Mouse (Mus musculus) hindbrain, postnatal 0 days (tissue): ENCODE results near the gene Irx3. TPM values are rescaled to one million over a fixed set of nuclear protein-coding genes. Genes with fewer than 3 reads are reported as not detected.
A peak's percentile ranks its signal among the peaks of the same experiment; 100 is the strongest.

Source experiments
- ATAC-seq: fragments of 200-750 bp; cut with Nextera tagmentation; 2 replicates; pipeline ENCODE4 v1.8.0; 2017; ENCODE audit warnings: mild to moderate bottlenecking, moderate TSS enrichment, moderate library complexity
- DNase-seq: peaks from one replicate; pipeline ENCODE4 v3.0.0-alpha.2; 2015; ENCODE audit warnings: low spot score
- H3K27ac ChIP-seq: fragments of 300-500 bp; sonication (generic); 2 replicates; pipeline ENCODE4 v1.5.1; 2014; ENCODE audit warnings: mild to moderate bottlenecking
- H3K27me3 ChIP-seq: fragments of 300-500 bp; sonication (generic); 2 replicates; pipeline ENCODE4 v1.6.1; 2014; ENCODE audit warnings: low read length, mixed read lengths; ENCODE audit not compliant: insufficient read depth
- H3K36me3 ChIP-seq: fragments of 300-500 bp; sonication (generic); 2 replicates; pipeline ENCODE4 v1.6.1; 2014; ENCODE audit warnings: low read length, mixed read lengths; ENCODE audit not compliant: insufficient read depth
- H3K4me1 ChIP-seq: fragments of 300-500 bp; sonication (generic); 2 replicates; pipeline ENCODE4 v1.6.1; 2014; ENCODE audit warnings: antibody characterized with exemption, low read length, mixed read lengths; ENCODE audit not compliant: insufficient read depth
- H3K4me2 ChIP-seq: fragments of 300-500 bp; sonication (generic); 2 replicates; pipeline ENCODE4 v1.6.1; 2014; ENCODE audit warnings: low read depth, mild to moderate bottlenecking, low read length, moderate library complexity, mixed read lengths
- H3K4me3 ChIP-seq: fragments of 300-500 bp; sonication (generic); 2 replicates; pipeline ENCODE4 v1.5.1; 2014; ENCODE audit warnings: low read length
- H3K9ac ChIP-seq: fragments of 300-500 bp; sonication (generic); replicated peaks from 2 replicates; pipeline ENCODE4 v1.6.1; 2014; ENCODE audit warnings: mild to moderate bottlenecking, low read length, moderate library complexity, mixed read lengths
- H3K9me3 ChIP-seq: fragments of 300-500 bp; sonication (generic); 2 replicates; pipeline ENCODE4 v1.6.1; 2016; ENCODE audit warnings: low read length, mixed read lengths
- CTCF ChIP-seq: IDR thresholded peaks from 2 replicates; pipeline ENCODE4 v1.5.1; 2016; ENCODE audit warnings: antibody characterized with exemption, control low read depth, low read depth
- WGBS: fragments of 180-500 bp; shearing (Covaris S2); extraction: QIAGEN DNeasy Blood & Tissue Kit; methylation state at CpG from one replicate; pipeline ENCODE4 v1.1.7; 2014; 5-methylcytosine and 5-hydroxymethylcytosine counted together
- polyA plus RNA-seq: library from polyadenylated mRNA; unstranded; fragments of >200 nt; fragmentation: Nextera tagmentation; extraction: Ambion mirVana; gene quantifications from 2 replicates; pipeline ENCODE4 v1.2.1, GENCODE M21; 2015
- total RNA-seq: library from RNA; depleted of rRNA; stranded (reverse); fragments of >200 nt; gene quantifications from 2 replicates; pipeline ENCODE4 v1.2.3, GENCODE M21; 2014

Irx3 gene
- total and polyA plus RNA-seq, 2 experiments from 2014 or later = 11.7 to 17.1 TPM

DNA sequence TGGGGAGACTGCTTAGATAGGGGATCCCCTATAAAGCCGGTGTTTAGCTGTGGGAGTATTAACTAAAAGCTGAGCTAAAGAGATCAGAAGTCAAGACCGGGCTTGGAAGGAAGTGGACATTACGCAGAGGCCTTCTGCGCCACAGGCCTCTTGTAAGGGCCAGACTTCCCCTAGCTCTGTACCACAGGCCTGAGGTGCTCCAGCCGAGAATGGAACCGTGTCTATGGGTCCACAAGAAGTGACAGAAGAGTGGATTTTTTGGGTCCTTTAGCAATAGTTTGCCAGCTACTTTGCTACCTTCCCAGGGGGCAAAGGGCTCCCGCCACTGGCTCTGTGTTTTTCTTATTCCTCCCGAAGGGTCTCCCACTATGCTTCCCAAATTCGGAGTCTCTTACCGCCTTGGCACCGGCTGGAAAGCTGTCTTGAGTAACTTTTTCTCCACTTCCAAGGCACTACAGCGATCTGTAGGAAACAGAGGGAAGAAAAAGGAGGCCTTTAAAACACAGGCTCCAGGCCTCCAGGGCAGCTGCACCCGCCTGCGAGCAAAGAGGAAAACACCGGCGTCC is 2.8 kb downstream of the Irx3 start:
- Histone ChIP-seq H3K27ac (no peak overlapping the region), H3K36me3 (no peaks in the 10 kb centered on the region), H3K4me1 (peaks cover 5% of the 10 kb centered on the region; the same call in 1 of the 2 replicates), H3K4me2 (peak overlapping the region; percentile 64), H3K9me3 (no peaks in the 10 kb centered on the region), H3K9ac (peak overlapping the region; percentile 51), H3K4me3 (peak overlapping the region; percentile 43), H3K27me3 (peaks cover 43% of the 10 kb centered on the region)
- no peak for TF ChIP-seq CTCF
- ATAC-seq (no peak), DNase-seq (no peak)
- 26% methylated on average over 16 of the region's 16 CpGs for WGBS

DNA sequence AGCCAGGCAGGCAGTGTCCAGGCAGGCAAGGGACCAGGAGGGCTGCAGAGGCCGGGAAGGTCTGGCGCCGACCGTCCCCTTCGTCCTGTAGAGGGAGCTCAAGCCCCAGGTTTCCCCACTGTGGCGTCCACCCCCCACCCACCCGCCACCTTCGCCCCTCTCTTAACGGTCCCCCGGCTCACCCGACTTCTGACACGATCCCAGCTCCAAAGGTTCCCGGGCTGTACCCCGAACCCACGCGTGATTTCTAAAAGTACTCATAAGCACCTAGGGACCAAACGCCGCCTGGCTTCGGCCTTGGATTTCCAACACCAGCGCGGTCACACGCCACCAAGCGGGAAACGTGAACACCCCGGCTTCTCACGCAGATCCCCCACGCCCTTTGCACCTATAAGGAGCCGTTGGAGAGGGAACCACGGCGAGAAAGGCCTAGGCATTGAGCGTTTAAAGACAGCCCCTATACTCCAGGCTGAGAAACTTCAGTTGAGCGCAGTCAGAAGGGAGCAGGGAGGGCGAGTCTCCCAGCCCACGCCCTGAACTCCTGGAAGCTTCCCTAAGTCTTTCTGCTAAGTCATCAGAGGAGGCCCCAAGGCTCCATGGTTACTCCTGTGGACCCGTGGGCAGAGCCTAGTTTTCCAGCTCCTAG is 4.1 kb downstream of the Irx3 start:
- TF ChIP-seq CTCF = peak; percentile 70
- H3K9me3 ChIP-seq = no peaks in the 10 kb centered on the region
- peak overlapping the region; percentile 26 for H3K4me3 ChIP-seq
- peak; percentile 38 for ATAC-seq
- peak; percentile 70 for DNase-seq
- WGBS = 1% methylated on average over 35 of the region's 35 CpGs
- peak overlapping the region; percentile 58 for H3K4me2 ChIP-seq
- H3K27me3 ChIP-seq = peaks cover 34% of the 10 kb centered on the region
- H3K27ac ChIP-seq = no peak overlapping the region
- peaks cover 8% of the 10 kb centered on the region; the same call in 1 of the 2 replicates for H3K4me1 ChIP-seq
- H3K36me3 ChIP-seq = no peaks in the 10 kb centered on the region
- no peak overlapping the region for H3K9ac ChIP-seq

DNA sequence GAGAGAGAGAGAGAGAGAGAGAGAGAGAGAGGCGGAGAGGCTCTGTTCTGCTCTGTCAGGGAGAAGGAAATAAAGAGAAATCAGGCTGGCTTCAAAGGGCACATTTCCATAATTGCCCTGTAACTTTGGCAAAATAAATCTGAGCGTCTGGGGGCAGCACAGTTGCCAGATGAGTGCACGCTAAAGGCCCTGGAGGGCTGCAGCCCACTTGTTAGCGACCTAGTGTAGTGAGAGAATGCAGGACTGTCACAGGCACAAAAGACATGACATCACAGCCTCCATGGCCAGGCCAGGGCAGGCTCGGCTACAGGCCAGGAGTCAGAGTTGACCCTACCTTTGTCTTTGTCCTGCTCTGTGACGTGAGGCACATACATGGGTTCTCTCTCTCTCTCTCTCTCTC is 8.0 kb downstream of the Irx3 start:
- Histone ChIP-seq H3K4me1 (peaks cover 8% of the 10 kb centered on the region; the same call in 1 of the 2 replicates), H3K9ac (no peak overlapping the region), H3K9me3 (no peaks in the 10 kb centered on the region), H3K4me3 (no peak overlapping the region), H3K27ac (no peak overlapping the region), H3K36me3 (no peaks in the 10 kb centered on the region), H3K4me2 (no peak overlapping the region), H3K27me3 (peaks cover 14% of the 10 kb centered on the region; the same call in 1 of the 2 replicates)
- DNase-seq (peak; percentile 54), ATAC-seq (peak; percentile 71)
- no peak for TF ChIP-seq CTCF
- WGBS = 29% methylated on average over 6 of the region's 6 CpGs

DNA sequence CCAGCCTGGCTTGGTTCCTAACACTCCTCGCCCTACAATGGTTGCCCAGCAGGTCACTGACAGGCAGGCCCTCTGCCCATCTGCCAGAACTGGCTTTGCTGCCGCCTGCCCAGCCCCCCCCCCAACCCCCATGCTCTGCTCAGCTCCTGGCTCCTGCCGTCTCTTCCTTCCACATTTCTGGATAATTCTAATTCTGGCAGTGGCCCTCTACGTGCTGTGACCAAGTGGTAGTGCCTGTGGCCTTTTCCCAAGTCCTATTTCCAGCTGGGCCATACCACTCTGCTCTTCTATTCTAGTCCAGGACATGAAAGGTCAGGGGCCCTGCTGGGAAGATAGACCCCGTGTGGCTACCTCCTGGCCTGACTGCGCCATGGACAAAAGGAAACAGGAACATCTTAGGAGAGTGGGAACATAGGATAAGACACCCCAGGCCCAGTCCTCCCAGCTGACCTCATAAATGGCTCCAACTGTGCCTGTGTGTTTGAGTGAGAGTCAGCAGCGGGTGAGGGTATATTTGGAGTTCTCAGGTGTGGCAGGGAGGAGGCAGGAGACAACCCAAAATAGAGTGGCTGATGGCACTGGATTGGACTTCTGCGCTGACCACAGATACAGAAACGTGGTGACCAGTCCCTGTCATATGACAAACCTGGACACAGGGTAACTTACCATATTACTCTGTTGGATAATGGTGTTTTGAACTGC is 14.5 kb downstream of the Irx3 start:
- H3K4me1 ChIP-seq = no peaks in the 10 kb centered on the region
- DNase-seq (peak; percentile 68), ATAC-seq (peak; percentile 81)
- no peaks in the 10 kb centered on the region for H3K9me3 ChIP-seq
- H3K4me2 ChIP-seq = no peak overlapping the region
- H3K27me3 ChIP-seq = no peaks in the 10 kb centered on the region
- no peak overlapping the region for H3K9ac ChIP-seq
- no peak overlapping the region for H3K4me3 ChIP-seq
- no peaks in the 10 kb centered on the region for H3K36me3 ChIP-seq
- no peak for TF ChIP-seq CTCF
- H3K27ac ChIP-seq = no peak overlapping the region
- WGBS = 47% methylated on average over 9 of the region's 9 CpGs

- H3K27ac ChIP-seq = no peak overlapping the region
- H3K9me3 ChIP-seq = no peaks in the 10 kb centered on the region
- H3K27me3 ChIP-seq = no peaks in the 10 kb centered on the region
- H3K4me2 ChIP-seq = no peak overlapping the region
- no peak for TF ChIP-seq CTCF
- 88% methylated on average over 5 of the region's 5 CpGs for WGBS
- DNase-seq = no peak
- no peaks in the 10 kb centered on the region for H3K4me1 ChIP-seq
- no peak overlapping the region for H3K4me3 ChIP-seq
- no peaks in the 10 kb centered on the region for H3K36me3 ChIP-seq
- H3K9ac ChIP-seq = no peak overlapping the region
- no peak for ATAC-seq
Observed at GRCm38 (mm10) chr8:91782940-91783339, 18.9 kb downstream of the Irx3 start.

DNA sequence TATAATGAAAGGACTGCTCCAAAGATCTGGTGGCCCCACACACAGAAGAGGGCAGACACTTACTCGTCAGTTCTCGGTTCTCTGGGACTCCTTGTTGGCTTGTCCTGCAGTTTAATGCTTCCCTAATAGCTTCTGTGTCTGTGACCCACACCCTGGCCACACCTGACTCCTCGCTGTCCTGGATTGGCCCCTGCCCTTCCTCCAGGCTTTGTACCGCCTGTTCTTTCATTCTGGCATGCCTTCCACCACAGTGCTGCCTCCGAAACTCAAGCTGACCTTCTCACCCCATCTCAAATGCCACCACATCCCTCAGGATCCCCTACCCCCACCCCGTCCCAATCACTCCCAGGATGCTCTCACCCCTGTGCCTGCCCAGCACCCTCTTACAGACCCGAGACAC is 19.7 kb downstream of the Irx3 start:
- WGBS = 82% methylated on average over 7 of the region's 7 CpGs
- no peak for DNase-seq
- Histone ChIP-seq H3K9me3 (no peaks in the 10 kb centered on the region), H3K27me3 (no peaks in the 10 kb centered on the region), H3K4me2 (no peak overlapping the region), H3K9ac (no peak overlapping the region), H3K27ac (no peak overlapping the region), H3K4me3 (no peak overlapping the region), H3K36me3 (no peaks in the 10 kb centered on the region), H3K4me1 (no peaks in the 10 kb centered on the region)
- no peak for ATAC-seq
- no peak for TF ChIP-seq CTCF

GRCm38 (mm10) chr8:91780648-91781047 is 21.2 kb downstream of the Irx3 start:
- no peaks in the 10 kb centered on the region for H3K9me3 ChIP-seq
- 66% methylated on average over 3 of the region's 3 CpGs for WGBS
- DNase-seq (no peak), ATAC-seq (no peak)
- H3K9ac ChIP-seq = no peak overlapping the region
- H3K4me1 ChIP-seq = no peaks in the 10 kb centered on the region
- H3K27ac ChIP-seq = no peak overlapping the region
- H3K4me2 ChIP-seq = no peak overlapping the region
- TF ChIP-seq CTCF = no peak
- no peaks in the 10 kb centered on the region for H3K36me3 ChIP-seq
- H3K27me3 ChIP-seq = no peaks in the 10 kb centered on the region
- no peak overlapping the region for H3K4me3 ChIP-seq
